Mouse (Mus musculus) central nervous system, embryonic 18 days (tissue): Measurements from ENCODE around the gene Hist1h1d. TPM values are rescaled to one million over a fixed set of nuclear protein-coding genes. Genes with fewer than 3 reads are reported as not detected.

Source experiments
- polyA plus RNA-seq: library from polyadenylated mRNA; depleted of rRNA; stranded (reverse); fragments of >200 nt; gene quantifications from 2 replicates; pipeline ENCODE4 v1.2.3, GENCODE M21; 2012; rRNA removed

The Hist1h1d gene
- polyA plus RNA-seq, 1 experiment: 0.15 TPM

Other genes with a start within 250 kb of the Hist1h1d start
- 22.3 and 23.5 TPM in 2 replicates for gene Zfp322a, start 184.1 kb upstream of the Hist1h1d start, polyA plus RNA-seq
- 8.5 and 8.8 TPM in 2 replicates for gene Abt1, start 129.4 kb upstream of the Hist1h1d start, polyA plus RNA-seq
- gene Btn1a1, start 87.4 kb upstream of the Hist1h1d start, polyA plus RNA-seq: 0.09 and 0.12 TPM in 2 replicates
- 0.06 and 0.07 TPM in 2 replicates for gene Btn2a2, start 64.4 kb upstream of the Hist1h1d start, polyA plus RNA-seq
- gene Hist1h4h, start 22.2 kb upstream of the Hist1h1d start, polyA plus RNA-seq: 10.2 and 10.6 TPM in 2 replicates
- 47.4 and 62.7 TPM in 2 replicates for gene Hist1h2af, start 19.4 kb upstream of the Hist1h1d start, polyA plus RNA-seq
- gene Hist1h3g, start 17.8 kb upstream of the Hist1h1d start, polyA plus RNA-seq: 2.2 and 4.8 TPM in 2 replicates
- gene Hist1h2bh, start 9.9 kb upstream of the Hist1h1d start, polyA plus RNA-seq: 0.52 and 0.80 TPM in 2 replicates
- 0.48 and 0.52 TPM in 2 replicates for gene Hist1h3f, start 9.2 kb upstream of the Hist1h1d start, polyA plus RNA-seq
- 4.7 and 5.8 TPM in 2 replicates for gene Hist1h4f, start 1.6 kb upstream of the Hist1h1d start, polyA plus RNA-seq
- 5.6 and 7.2 TPM in 2 replicates for gene Hist1h3e, start 9.1 kb downstream of the Hist1h1d start, polyA plus RNA-seq
- 4.4 and 4.5 TPM in 2 replicates for gene Hist1h2ae, start 18.0 kb downstream of the Hist1h1d start, polyA plus RNA-seq
- 7.1 and 9.6 TPM in 2 replicates for gene Hist1h2bg, start 18.1 kb downstream of the Hist1h1d start, polyA plus RNA-seq
- 2.3 and 2.6 TPM in 2 replicates for gene Hist1h2bf, start 20.9 kb downstream of the Hist1h1d start, polyA plus RNA-seq
- gene Hist1h2ad, start 21.1 kb downstream of the Hist1h1d start, polyA plus RNA-seq: 1.6 and 1.8 TPM in 2 replicates
- gene Hist1h3d, start 22.5 kb downstream of the Hist1h1d start, polyA plus RNA-seq: 4.3 and 5.6 TPM in 2 replicates
- 1.9 and 2.8 TPM in 2 replicates for gene Hist1h4d, start 28.3 kb downstream of the Hist1h1d start, polyA plus RNA-seq
- gene Hist1h2be, start 67.9 kb downstream of the Hist1h1d start, polyA plus RNA-seq: 1.2 and 1.5 TPM in 2 replicates
- 1.8 and 1.9 TPM in 2 replicates for gene Hist1h1e, start 69.3 kb downstream of the Hist1h1d start, polyA plus RNA-seq
- gene Hist1h2ac, start 130.7 kb downstream of the Hist1h1d start, polyA plus RNA-seq: 0.62 and 0.67 TPM in 2 replicates
- gene Hist1h2bc, start 130.9 kb downstream of the Hist1h1d start, polyA plus RNA-seq: 32.4 and 40.3 TPM in 2 replicates
- gene Hist1h1t, start 142.6 kb downstream of the Hist1h1d start, polyA plus RNA-seq: not detected in 2 replicates
- gene Hist1h4c, start 145.2 kb downstream of the Hist1h1d start, polyA plus RNA-seq: 2.6 and 3.4 TPM in 2 replicates
- 1.5 and 2.0 TPM in 2 replicates for gene Hfe, start 157.6 kb downstream of the Hist1h1d start, polyA plus RNA-seq
- 12.8 and 15.6 TPM in 2 replicates for gene Hist1h1c, start 185.5 kb downstream of the Hist1h1d start, polyA plus RNA-seq
- gene Hist1h3c, start 192.3 kb downstream of the Hist1h1d start, polyA plus RNA-seq: 3.9 and 4.1 TPM in 2 replicates
- 1.9 and 2.7 TPM in 2 replicates for gene Hist1h2bb, start 193.5 kb downstream of the Hist1h1d start, polyA plus RNA-seq
- gene Hist1h2ab, start 197.9 kb downstream of the Hist1h1d start, polyA plus RNA-seq: 6.3 and 6.8 TPM in 2 replicates
- gene Hist1h3b, start 199.0 kb downstream of the Hist1h1d start, polyA plus RNA-seq: 7.5 and 8.8 TPM in 2 replicates
- gene Hist1h4b, start 203.8 kb downstream of the Hist1h1d start, polyA plus RNA-seq: 4.9 and 7.8 TPM in 2 replicates
- gene Hist1h4a, start 208.0 kb downstream of the Hist1h1d start, polyA plus RNA-seq: 2.3 and 3.4 TPM in 2 replicates
- 5.1 and 5.4 TPM in 2 replicates for gene Hist1h3a, start 209.1 kb downstream of the Hist1h1d start, polyA plus RNA-seq
- gene Hist1h1a, start 210.4 kb downstream of the Hist1h1d start, polyA plus RNA-seq: 0.66 and 1.8 TPM in 2 replicates
- 0.04 TPM in 1 of 2 replicates, not detected in the other for gene Trim38, start 216.7 kb downstream of the Hist1h1d start, polyA plus RNA-seq